Mouse (Mus musculus) bone marrow, adult 2 months (tissue): ENCODE results near the gene Got1. TPM values are rescaled to one million over a fixed set of nuclear protein-coding genes. Genes with fewer than 3 reads are reported as not detected.
"Not testable (repeated sequence)": the region's sequence is repeated elsewhere in the genome, so short reads cannot be mapped to it uniquely, and the experiment has no call there.

ENCODE experiments used
- H3K27ac ChIP-seq: fragments of 200-500 bp; 2 replicates; pipeline ENCODE4 v1.5.1; 2012; ENCODE audit warnings: low read depth, mild to moderate bottlenecking, control low read depth, inconsistent platforms, low read length; ENCODE audit not compliant: control insufficient read depth, poor library complexity, insufficient read depth
- H3K4me1 ChIP-seq: fragments of 200-500 bp; 2 replicates; pipeline ENCODE4 v1.6.1; 2011; ENCODE audit warnings: low read length; ENCODE audit not compliant: control insufficient read depth, insufficient read depth
- H3K4me3 ChIP-seq: fragments of 200-500 bp; replicated peaks from 2 replicates; pipeline ENCODE3; 2011; ENCODE audit warnings: mild to moderate bottlenecking, low read depth, low read length, control low read depth; ENCODE audit not compliant: control insufficient read depth
- CTCF ChIP-seq: fragments of 200-500 bp; IDR thresholded peaks from 2 replicates; pipeline ENCODE4 v1.5.1; 2011; ENCODE audit warnings: low read length, control low read depth; ENCODE audit not compliant: control insufficient read depth, insufficient read depth
- POLR2A ChIP-seq: fragments of 200-500 bp; IDR thresholded peaks from 2 replicates; pipeline ENCODE4 v1.6.1; 2011; ENCODE audit warnings: low read depth, mild to moderate bottlenecking, control low read depth, low read length, borderline replicate concordance; ENCODE audit not compliant: control insufficient read depth
- WGBS: fragments of 180-500 bp; shearing (Covaris S2); methylation state at CpG from one replicate; pipeline ENCODE4 v1.1.7; 2018; 5-methylcytosine and 5-hydroxymethylcytosine counted together
- polyA plus RNA-seq: library from polyadenylated mRNA; stranded (reverse); fragments of >200 nt; gene quantifications from 2 replicates; pipeline ENCODE4 v1.2.4, GENCODE M21; 2011; ENCODE audit warnings: low replicate concordance; ENCODE audit not compliant: missing spikeins, insufficient read depth, insufficient read length

The Got1 gene
- polyA plus RNA-seq, 1 experiment, result 20.5 TPM

- TF ChIP-seq CTCF (no peak), POLR2A (no peak)
- Histone ChIP-seq H3K27ac (no peak overlapping the region), H3K4me3 (no peak overlapping the region), H3K4me1 (no peaks in the 10 kb centered on the region)
- 90% methylated on average over 11 of the region's 11 CpGs for WGBS
Measured at GRCm38 (mm10) chr19:43502630-43503029, 21.8 kb downstream of the Got1 start.

- no peaks in the 10 kb centered on the region for H3K4me1 ChIP-seq
- no peak overlapping the region for H3K4me3 ChIP-seq
- H3K27ac ChIP-seq, result no peak overlapping the region
- WGBS, result 83% methylated on average over 7 of the region's 7 CpGs
- no peak for TF ChIP-seq POLR2A
- no peak for TF ChIP-seq CTCF
Measured at GRCm38 (mm10) chr19:43498874-43499273, 25.5 kb downstream of the Got1 start.

- Histone ChIP-seq H3K4me1 (no peaks in the 10 kb centered on the region), H3K27ac (no peak overlapping the region), H3K4me3 (no peak overlapping the region)
- no peak for TF ChIP-seq POLR2A
- no peak for TF ChIP-seq CTCF
- WGBS, result 84% methylated on average over 7 of the region's 7 CpGs
Measured at GRCm38 (mm10) chr19:43497440-43497839, 27.0 kb downstream of the Got1 start.

DNA sequence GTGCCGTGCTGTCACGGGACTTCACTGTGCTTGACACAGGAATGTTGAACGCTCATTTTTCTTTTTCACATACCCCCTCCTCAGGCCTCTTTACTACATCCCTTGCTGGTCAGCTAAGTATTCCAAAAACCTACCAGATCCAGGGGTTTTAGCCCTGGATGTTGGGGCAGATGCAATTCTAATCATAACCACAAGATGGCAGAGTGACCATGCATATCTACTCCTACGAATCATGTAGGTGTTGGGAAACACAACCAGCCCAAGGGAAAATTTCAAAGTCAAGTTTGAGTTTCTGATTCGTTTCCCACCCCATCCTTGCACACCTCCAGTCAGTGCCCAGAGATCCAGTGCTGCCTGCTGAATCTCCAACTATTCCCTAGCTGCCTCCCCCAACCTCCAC is 28.6 kb downstream of the Got1 start:
- WGBS, result 19% methylated on average over 5 of the region's 5 CpGs
- Histone ChIP-seq H3K4me1 (no peaks in the 10 kb centered on the region), H3K27ac (no peak overlapping the region), H3K4me3 (no peak overlapping the region)
- TF ChIP-seq CTCF, result no peak
- no peak for TF ChIP-seq POLR2A

GRCm38 (mm10) chr19:43494914-43495313 is 29.5 kb downstream of the Got1 start:
- H3K27ac ChIP-seq, result no peak overlapping the region
- TF ChIP-seq CTCF (no peak), POLR2A (no peak)
- no peaks in the 10 kb centered on the region for H3K4me1 ChIP-seq
- H3K4me3 ChIP-seq, result no peak overlapping the region
- 16% methylated on average over 14 of the region's 14 CpGs for WGBS

DNA sequence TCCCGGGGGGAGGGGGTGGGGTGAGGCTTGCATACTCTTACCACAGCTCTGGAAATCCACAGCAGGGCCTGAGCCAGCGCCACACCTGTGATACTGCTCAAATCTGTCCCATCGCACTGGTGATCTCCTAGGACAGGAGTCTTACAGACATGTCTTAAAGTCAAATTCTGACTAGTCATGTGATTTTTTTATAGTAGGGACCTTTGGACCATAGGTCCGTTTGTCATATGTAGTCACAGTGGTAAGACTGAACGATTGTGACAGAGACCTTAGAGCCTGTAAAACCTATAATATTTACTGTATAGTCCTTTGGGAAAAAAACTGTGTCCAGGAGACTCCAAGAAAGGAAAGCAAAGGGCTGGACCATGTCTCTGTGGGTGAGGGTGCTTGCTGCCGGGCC is 30.5 kb downstream of the Got1 start:
- H3K27ac ChIP-seq, result no peak overlapping the region
- WGBS, result 80% methylated on average over 6 of the region's 6 CpGs

DNA sequence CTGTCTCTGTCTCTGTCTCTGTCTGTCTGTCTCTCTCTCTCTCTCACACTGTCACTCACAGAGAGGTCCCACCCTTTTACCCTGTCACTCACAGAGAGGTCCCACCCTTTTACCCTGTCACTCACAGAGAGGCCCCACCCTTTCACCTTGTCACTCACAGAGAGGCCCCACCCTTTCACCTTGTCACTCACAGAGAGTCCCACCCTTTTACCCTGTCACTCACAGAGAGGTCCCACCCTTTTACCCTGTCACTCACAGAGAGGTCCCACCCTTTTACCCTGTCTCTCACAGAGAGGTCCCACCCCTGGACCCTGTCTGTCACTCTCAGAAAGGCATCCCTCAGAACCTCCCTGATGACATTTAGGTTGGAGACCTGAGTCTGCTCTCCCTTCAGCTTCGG is 31.1 kb downstream of the Got1 start:
- H3K4me3 ChIP-seq, H3K27ac ChIP-seq, H3K4me1 ChIP-seq: not testable (repeated sequence)
- 83% methylated on average over 1 of the region's 1 CpGs for WGBS

More for the DNA sequence above, 30.5 kb downstream of the Got1 start:
- Histone ChIP-seq H3K4me1 (no peaks in the 10 kb centered on the region), H3K4me3 (no peak overlapping the region)
- TF ChIP-seq CTCF (no peak), POLR2A (no peak)

GRCm38 (mm10) chr19:43487429-43487828 is 37.0 kb downstream of the Got1 start:
- TF ChIP-seq CTCF (no peak), POLR2A (no peak)
- H3K27ac ChIP-seq, result no peak overlapping the region
- H3K4me1 ChIP-seq, result no peaks in the 10 kb centered on the region
- no peak overlapping the region for H3K4me3 ChIP-seq
- WGBS, result 30% methylated on average over 3 of the region's 3 CpGs

DNA sequence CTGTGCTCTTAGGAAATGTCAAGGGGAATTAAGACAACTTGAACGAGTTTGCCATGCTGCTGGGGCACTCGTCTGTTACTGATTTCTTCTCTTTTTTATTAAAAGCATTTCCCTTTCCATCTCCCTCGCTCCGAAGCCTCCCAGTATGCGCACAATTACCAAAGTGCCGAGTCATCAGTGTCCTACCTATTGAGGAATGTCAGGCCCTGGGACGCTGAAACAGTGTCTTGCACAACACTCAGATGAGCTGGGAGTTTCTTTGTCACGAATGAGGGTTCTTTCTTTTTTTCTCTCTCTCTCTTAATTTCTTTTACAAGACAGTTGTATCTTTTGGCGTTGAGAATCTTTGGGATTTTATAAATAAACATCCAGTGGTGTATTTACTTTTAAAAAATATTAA is 43.9 kb downstream of the Got1 start:
- Histone ChIP-seq H3K27ac (no peak overlapping the region), H3K4me1 (no peaks in the 10 kb centered on the region), H3K4me3 (no peak overlapping the region)
- TF ChIP-seq CTCF (no peak), POLR2A (no peak)
- 59% methylated on average over 9 of the region's 9 CpGs for WGBS
